ENCODE assay signal across 1 mouse cellular context in the genomic region with DNA sequence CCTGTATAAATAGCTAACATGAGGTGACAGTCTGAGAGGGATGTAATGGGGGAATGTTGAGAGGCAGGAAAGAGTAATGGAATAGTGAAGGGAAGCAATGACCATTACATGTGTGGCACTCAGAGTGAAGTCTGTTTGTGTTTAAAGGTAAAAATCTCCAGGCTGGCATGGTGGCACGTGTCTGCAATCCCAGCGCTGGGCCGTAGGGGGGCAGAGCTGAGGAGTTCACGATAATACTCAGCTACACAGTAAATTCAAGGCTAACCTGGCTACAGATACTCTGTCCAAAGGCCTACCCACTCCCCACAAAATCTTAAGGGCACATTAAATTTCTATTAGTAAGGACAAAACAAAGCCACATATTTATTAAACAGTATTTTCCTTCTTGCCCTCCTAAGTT.
TF ChIP-seq lines count a peak whose summit lies in the region.

No protein-coding gene starts in this region.

TF ChIP-seq in CH12.LX, 34 proteins besides CTCF, POLR2A, EP300 and RAD21:
- TF ChIP-seq BHLHE40 (IDR thresholded peaks at IDR 0.05; ENCODE audit: low read depth, low read length) (no peak), CHD1 (IDR thresholded peaks at IDR 0.05; ENCODE audit: low read depth, low read length) (no peak), MAFK (IDR thresholded peaks at IDR 0.05; ENCODE audit: insufficient replicate concordance, low read length) (no peak), JUN (IDR thresholded peaks at IDR 0.05; ENCODE audit: insufficient read depth, low read depth, low read length) (no peak), POLR2AphosphoS2 (IDR thresholded peaks at IDR 0.05; ENCODE audit: low read depth, low read length) (no peak), MXI1 (IDR thresholded peaks at IDR 0.05; ENCODE audit: low read depth, low read length) (no peak), TBP (conservative IDR thresholded peaks at IDR 0.05; ENCODE audit: low read depth, low read length) (no peak), SMC3 (IDR thresholded peaks at IDR 0.05; ENCODE audit: low read depth, low read length) (no peak), NRF1 (IDR thresholded peaks at IDR 0.05; ENCODE audit: low read depth, low read length) (no peak), NELFE (IDR thresholded peaks at IDR 0.05; ENCODE audit: low read depth, low read length) (no peak), ZMIZ1 (IDR thresholded peaks at IDR 0.05; ENCODE audit: low read depth, low read length) (no peak), MAZ (IDR thresholded peaks at IDR 0.05; ENCODE audit: low read depth, low read length) (no peak), ZC3H11A (IDR thresholded peaks at IDR 0.05; ENCODE audit: low read depth, low read length) (no peak), MYC (IDR thresholded peaks at IDR 0.05; ENCODE audit: low read depth, low read length) (no peak), TCF12 (IDR thresholded peaks at IDR 0.05; ENCODE audit: low read depth, low read length) (no peak)
TF ChIP-seq in CH12.LX: peak in this region for 0.
